Mouse (Mus musculus) stomach, postnatal 0 days (tissue): ENCODE data around the gene Zfp428. TPM values are rescaled to one million over a fixed set of nuclear protein-coding genes. Genes with fewer than 3 reads are reported as not detected.

Experiments used
- ATAC-seq: fragments of 200-750 bp; cut with Nextera tagmentation; 2 replicates; pipeline ENCODE4 v1.8.0; 2017; ENCODE audit not compliant: low FRiP score, low TSS enrichment
- DNase-seq: peaks from one replicate; pipeline ENCODE4 v3.0.0-alpha.2; 2016; ENCODE audit warnings: low spot score
- H3K27ac ChIP-seq: fragments of 300-500 bp; sonication (generic); replicated peaks from 2 replicates; pipeline ENCODE4 v1.5.1; 2014; ENCODE audit warnings: mild to moderate bottlenecking, control low read depth
- H3K27me3 ChIP-seq: fragments of 300-500 bp; sonication (generic); 2 replicates; pipeline ENCODE4 v1.6.1; 2014; ENCODE audit warnings: low read length; ENCODE audit not compliant: control insufficient read depth, insufficient read depth
- H3K36me3 ChIP-seq: fragments of 300-500 bp; sonication (generic); 2 replicates; pipeline ENCODE4 v1.6.1; 2014; ENCODE audit warnings: low read length, mixed read lengths; ENCODE audit not compliant: control insufficient read depth, insufficient read depth
- H3K4me1 ChIP-seq: fragments of 300-500 bp; sonication (generic); replicated peaks from 2 replicates; pipeline ENCODE4 v1.6.1; 2014; ENCODE audit warnings: antibody characterized with exemption; ENCODE audit not compliant: control insufficient read depth, insufficient read depth
- H3K4me2 ChIP-seq: fragments of 300-500 bp; sonication (generic); replicated peaks from 2 replicates; pipeline ENCODE4 v1.6.1; 2014; ENCODE audit warnings: low read depth, mild to moderate bottlenecking, control low read depth, moderate library complexity
- H3K4me3 ChIP-seq: fragments of 300-500 bp; sonication (generic); 2 replicates; pipeline ENCODE4 v1.5.1; 2014; ENCODE audit warnings: low read depth, low read length, control low read depth
- H3K9ac ChIP-seq: fragments of 300-500 bp; sonication (generic); 2 replicates; pipeline ENCODE4 v1.6.1; 2014; ENCODE audit warnings: mild to moderate bottlenecking, low read length, control low read depth, mixed read lengths
- H3K9me3 ChIP-seq: fragments of 300-500 bp; sonication (generic); 2 replicates; pipeline ENCODE4 v1.6.1; 2016; ENCODE audit warnings: low read length; ENCODE audit not compliant: control insufficient read depth
- CTCF ChIP-seq: IDR thresholded peaks from 2 replicates; pipeline ENCODE4 v1.5.1; 2016; ENCODE audit warnings: antibody characterized with exemption, low read depth, mild to moderate bottlenecking, moderate library complexity
- EP300 ChIP-seq: optimal IDR thresholded peaks from 2 replicates; pipeline ENCODE3; 2016; ENCODE audit warnings: antibody characterized with exemption
- WGBS: fragments of 180-500 bp; shearing (Covaris S2); extraction: QIAGEN DNeasy Blood & Tissue Kit; methylation state at CpG from one replicate; pipeline ENCODE4 v1.1.7; 2014; 5-methylcytosine and 5-hydroxymethylcytosine counted together
- polyA plus RNA-seq: library from polyadenylated mRNA; unstranded; fragments of >200 nt; fragmentation: Nextera tagmentation; extraction: Ambion mirVana; gene quantifications from 2 replicates; pipeline ENCODE4 v1.2.1, GENCODE M21; 2015

Zfp428 gene
- polyA plus RNA-seq, 1 experiment from 2014 or later, result 13.6 TPM

GRCm38 (mm10) chr7:24485481-24485880, 21.3 kb upstream of the Zfp428 start:
- Histone ChIP-seq H3K9ac (no peak overlapping the region), H3K27me3 (no peaks in the 10 kb centered on the region), H3K9me3 (no peaks in the 10 kb centered on the region), H3K36me3 (no peaks in the 10 kb centered on the region), H3K27ac (no peak overlapping the region), H3K4me2 (no peak overlapping the region), H3K4me3 (no peak overlapping the region), H3K4me1 (no peaks in the 10 kb centered on the region)
- TF ChIP-seq EP300 (no peak), CTCF (no peak)
- ATAC-seq, result no peak
- DNase-seq, result no peak
- 86% methylated on average over 9 of the region's 9 CpGs for WGBS

- Histone ChIP-seq H3K4me1 (no peaks in the 10 kb centered on the region), H3K27ac (no peak overlapping the region), H3K4me2 (no peak overlapping the region), H3K27me3 (no peaks in the 10 kb centered on the region), H3K36me3 (no peaks in the 10 kb centered on the region), H3K9me3 (no peaks in the 10 kb centered on the region), H3K9ac (no peak overlapping the region), H3K4me3 (no peak overlapping the region)
- ATAC-seq, result no peak
- TF ChIP-seq CTCF, result no peak
- no peak for TF ChIP-seq EP300
- WGBS, result 62% methylated on average over 9 of the region's 9 CpGs
- no peak for DNase-seq
Observed at GRCm38 (mm10) chr7:24486654-24487130, 20.1 kb upstream of the Zfp428 start.

GRCm38 (mm10) chr7:24487403-24487802, 19.4 kb upstream of the Zfp428 start:
- no peak for ATAC-seq
- no peak for TF ChIP-seq EP300
- TF ChIP-seq CTCF, result no peak

GRCm38 (mm10) chr7:24488303-24488702, 18.5 kb upstream of the Zfp428 start:
- ATAC-seq, result no peak
- H3K4me2 ChIP-seq, result no peak overlapping the region
- no peak overlapping the region for H3K9ac ChIP-seq
- no peak overlapping the region for H3K4me3 ChIP-seq
- WGBS, result 83% methylated on average over 8 of the region's 8 CpGs
- no peak overlapping the region for H3K27ac ChIP-seq
- DNase-seq, result no peak
- H3K9me3 ChIP-seq, result no peaks in the 10 kb centered on the region
- H3K36me3 ChIP-seq, result no peaks in the 10 kb centered on the region
- TF ChIP-seq CTCF (no peak), EP300 (no peak)
- H3K4me1 ChIP-seq, result no peaks in the 10 kb centered on the region
- no peaks in the 10 kb centered on the region for H3K27me3 ChIP-seq

More at GRCm38 (mm10) chr7:24487403-24487802, 19.4 kb upstream of the Zfp428 start:
- H3K27me3 ChIP-seq, result no peaks in the 10 kb centered on the region
- H3K4me2 ChIP-seq, result no peak overlapping the region
- H3K36me3 ChIP-seq, result no peaks in the 10 kb centered on the region
- no peak overlapping the region for H3K9ac ChIP-seq
- H3K27ac ChIP-seq, result no peak overlapping the region
- no peak overlapping the region for H3K4me3 ChIP-seq
- no peak for DNase-seq
- H3K9me3 ChIP-seq, result no peaks in the 10 kb centered on the region
- H3K4me1 ChIP-seq, result no peaks in the 10 kb centered on the region
- 31% methylated on average over 3 of the region's 3 CpGs for WGBS

- TF ChIP-seq CTCF (no peak), EP300 (no peak)
- H3K27ac ChIP-seq, result no peak overlapping the region
- no peak overlapping the region for H3K9ac ChIP-seq
- 8% methylated on average over 43 of the region's 43 CpGs for WGBS
- H3K9me3 ChIP-seq, result no peaks in the 10 kb centered on the region
- H3K36me3 ChIP-seq, result no peaks in the 10 kb centered on the region
- H3K27me3 ChIP-seq, result no peaks in the 10 kb centered on the region
- ATAC-seq (0 out of 2 replicates have a peak, but pooled peaks have one; percentile 27), DNase-seq (peak; percentile 46)
- H3K4me2 ChIP-seq, result peak overlapping the region; percentile 45
- H3K4me1 ChIP-seq, result no peaks in the 10 kb centered on the region; the same call in 1 of the 2 replicates
- H3K4me3 ChIP-seq, result peak overlapping the region; percentile 20; the same call in 1 of the 2 replicates
Observed at GRCm38 (mm10) chr7:24499856-24500577, 6.8 kb upstream of the Zfp428 start.

GRCm38 (mm10) chr7:24500929-24501328, 5.9 kb upstream of the Zfp428 start:
- H3K4me3 ChIP-seq, result no peak overlapping the region
- H3K27me3 ChIP-seq, result no peaks in the 10 kb centered on the region
- DNase-seq (peak; percentile 50), ATAC-seq (no peak)
- TF ChIP-seq CTCF (peak; percentile 62), EP300 (no peak)
- no peak overlapping the region for H3K27ac ChIP-seq
- H3K4me2 ChIP-seq, result no peak overlapping the region
- WGBS, result 35% methylated on average over 7 of the region's 7 CpGs
- H3K4me1 ChIP-seq, result no peaks in the 10 kb centered on the region; the same call in 1 of the 2 replicates
- H3K36me3 ChIP-seq, result no peaks in the 10 kb centered on the region
- no peaks in the 10 kb centered on the region for H3K9me3 ChIP-seq
- no peak overlapping the region for H3K9ac ChIP-seq
